Mouse (Mus musculus): ENCODE measurements around the gene 1500009L16Rik. TPM values are rescaled to one million over a fixed set of nuclear protein-coding genes. Genes with fewer than 3 reads are reported as not detected.

Gene 1500009L16Rik
- polyA plus RNA-seq, 1 experiment from 2014 or later = 39.8 TPM

DNA sequence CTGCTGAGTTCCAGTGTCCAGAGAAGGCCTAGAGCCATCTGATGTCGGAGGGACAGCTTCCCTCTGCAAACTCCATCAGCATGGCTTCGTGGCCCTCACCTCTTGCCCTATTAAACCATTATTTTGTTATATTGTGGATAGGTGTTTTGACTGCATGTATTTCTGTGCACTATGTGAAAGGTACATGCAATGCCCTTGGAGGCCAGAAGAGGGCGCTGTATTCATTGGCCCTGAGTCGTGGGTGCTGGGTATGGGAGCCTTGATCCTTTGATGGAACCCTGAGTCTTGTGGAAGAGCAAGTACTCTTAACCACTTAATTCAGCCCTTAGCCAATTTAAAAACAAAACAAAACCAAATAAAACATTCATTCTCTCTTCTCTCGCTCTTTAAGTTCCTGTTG is 62.3 kb downstream of the 1500009L16Rik start:
- H3K27me3 ChIP-seq (ENCODE audit: insufficient read depth, low read length) = no peaks in the 10 kb centered on the region
- H3K9ac ChIP-seq (replicated peaks; ENCODE audit: low read length) = no peak overlapping the region
- no peak for ATAC-seq (ENCODE audit: low FRiP score, low TSS enrichment)
- 0 out of 2 replicates have a peak, but pooled peaks cover under 1% of the 10 kb centered on the region for H3K9me3 ChIP-seq (ENCODE audit: low read length)
- WGBS = 37% methylated on average over 5 of the region's 5 CpGs
- H3K4me1 ChIP-seq (ENCODE audit: insufficient read depth, low read length) = 0 out of 2 replicates have a peak, but pooled peaks cover 7% of the 10 kb centered on the region
- no peaks in the 10 kb centered on the region for H3K36me3 ChIP-seq (ENCODE audit: insufficient read depth, low read length)
- H3K27ac ChIP-seq (ENCODE audit: low read length) = 0 out of 2 replicates have a peak overlapping the region, but pooled peaks have one; percentile 8
- no peak overlapping the region for H3K4me3 ChIP-seq (ENCODE audit: low read length)
- no peak overlapping the region for H3K4me2 ChIP-seq (replicated peaks; ENCODE audit: low read depth, low read length)

DNA sequence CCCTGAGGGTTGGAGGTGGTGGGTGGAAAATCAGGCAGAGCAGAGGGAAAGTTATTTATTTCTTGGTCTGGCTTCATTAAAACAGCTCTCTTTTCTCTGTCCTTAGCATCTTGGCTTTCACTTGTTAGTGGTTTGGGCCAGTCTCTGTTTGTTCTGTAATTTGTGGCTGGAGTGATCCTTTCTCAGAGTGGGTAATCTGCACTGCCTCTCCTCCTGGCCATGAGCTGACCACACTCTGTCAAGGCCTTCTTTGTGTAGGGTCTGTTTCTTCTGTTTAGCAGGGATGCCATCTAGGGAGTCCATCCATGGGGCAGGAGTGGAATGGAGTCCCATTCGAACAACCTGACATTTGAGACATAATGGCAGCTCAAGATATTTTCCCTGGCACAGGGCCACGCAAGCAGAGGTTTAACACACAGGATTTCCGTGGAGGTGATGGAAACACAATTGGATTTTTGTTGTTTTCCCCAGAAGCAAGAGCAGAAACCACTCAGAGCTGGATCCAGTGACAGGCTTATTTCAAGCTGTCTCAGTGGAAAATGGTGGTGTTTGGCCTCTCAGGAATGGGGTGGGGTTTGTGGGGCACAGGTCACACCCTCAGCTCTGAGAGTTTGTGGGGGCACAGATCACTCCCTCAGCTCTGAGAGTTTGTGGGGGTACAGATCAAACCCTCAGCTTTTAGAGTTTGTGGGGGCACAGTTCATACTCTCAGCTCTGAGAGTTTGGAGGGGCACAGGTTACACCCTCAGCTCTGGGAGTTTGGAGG is 63.1 kb downstream of the 1500009L16Rik start:
- H3K4me1 ChIP-seq (ENCODE audit: insufficient read depth, low read length) = 0 out of 2 replicates have a peak, but pooled peaks cover 7% of the 10 kb centered on the region

DNA sequence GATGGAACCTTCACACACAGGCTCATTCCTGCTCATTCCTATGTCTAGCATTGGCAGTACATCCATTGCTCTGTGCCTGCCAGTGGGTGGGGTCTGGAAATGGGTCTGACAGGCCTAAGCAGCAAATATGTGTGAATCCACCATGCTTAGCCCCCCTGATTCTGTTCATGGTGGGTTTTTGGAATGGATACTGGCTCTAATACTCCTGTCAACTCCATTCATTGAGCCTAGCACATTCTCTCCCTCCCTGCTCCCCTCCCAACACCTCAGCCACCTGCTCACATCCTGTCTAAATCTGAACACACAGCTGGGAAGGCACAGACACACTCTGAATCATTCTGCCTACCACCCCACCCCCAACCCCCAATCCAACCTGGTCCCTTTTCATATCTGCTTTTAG is 72.4 kb downstream of the 1500009L16Rik start:
- no peak overlapping the region for H3K27ac ChIP-seq (ENCODE audit: low read length)

More for the DNA sequence above, 63.1 kb downstream of the 1500009L16Rik start:
- H3K36me3 ChIP-seq (ENCODE audit: insufficient read depth, low read length) = no peaks in the 10 kb centered on the region
- H3K4me2 ChIP-seq (replicated peaks; ENCODE audit: low read depth, low read length) = no peak overlapping the region
- H3K27ac ChIP-seq (ENCODE audit: low read length) = 0 out of 2 replicates have a peak overlapping the region, but pooled peaks have one; percentile 8
- no peak overlapping the region for H3K4me3 ChIP-seq (ENCODE audit: low read length)
- WGBS = 34% methylated on average over 3 of the region's 3 CpGs
- H3K9me3 ChIP-seq (ENCODE audit: low read length) = no peaks in the 10 kb centered on the region
- no peaks in the 10 kb centered on the region for H3K27me3 ChIP-seq (ENCODE audit: insufficient read depth, low read length)
- ATAC-seq (ENCODE audit: low FRiP score, low TSS enrichment) = no peak
- H3K9ac ChIP-seq (replicated peaks; ENCODE audit: low read length) = no peak overlapping the region

DNA sequence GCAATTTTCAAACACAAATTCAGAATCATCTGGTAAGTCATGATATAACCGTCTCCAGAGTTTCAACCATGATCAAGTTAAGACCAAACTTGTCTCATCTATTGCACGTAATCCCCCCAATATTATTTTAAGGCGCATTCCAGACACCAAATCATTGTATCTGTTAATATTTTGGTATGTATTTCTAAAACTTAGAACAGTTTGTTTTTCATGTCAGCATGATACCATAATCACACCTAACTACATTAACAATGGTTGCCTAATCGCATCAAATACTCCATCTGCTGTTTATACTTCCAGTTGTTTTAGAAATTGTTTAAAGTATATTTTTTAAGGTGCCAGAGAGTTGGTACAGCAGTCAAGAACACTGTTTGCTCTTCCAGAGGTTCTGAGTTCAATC is 72.8 kb downstream of the 1500009L16Rik start:
- H3K27me3 ChIP-seq (ENCODE audit: insufficient read depth, low read length) = no peaks in the 10 kb centered on the region
- no peak overlapping the region for H3K4me3 ChIP-seq (ENCODE audit: low read length)
- WGBS = 95% methylated on average over 4 of the region's 4 CpGs
- H3K4me1 ChIP-seq (ENCODE audit: insufficient read depth, low read length) = no peaks in the 10 kb centered on the region
- no peak for ATAC-seq (ENCODE audit: low FRiP score, low TSS enrichment)
- no peak overlapping the region for H3K4me2 ChIP-seq (replicated peaks; ENCODE audit: low read depth, low read length)
- H3K9ac ChIP-seq (replicated peaks; ENCODE audit: low read length) = no peak overlapping the region
- no peaks in the 10 kb centered on the region for H3K36me3 ChIP-seq (ENCODE audit: insufficient read depth, low read length)
- no peaks in the 10 kb centered on the region for H3K9me3 ChIP-seq (ENCODE audit: low read length)
- no peak overlapping the region for H3K27ac ChIP-seq (ENCODE audit: low read length)

More for the DNA sequence above, 72.4 kb downstream of the 1500009L16Rik start:
- H3K9ac ChIP-seq (replicated peaks; ENCODE audit: low read length) = no peak overlapping the region
- no peaks in the 10 kb centered on the region for H3K27me3 ChIP-seq (ENCODE audit: insufficient read depth, low read length)
- no peaks in the 10 kb centered on the region for H3K4me1 ChIP-seq (ENCODE audit: insufficient read depth, low read length)
- no peak overlapping the region for H3K4me3 ChIP-seq (ENCODE audit: low read length)
- H3K4me2 ChIP-seq (replicated peaks; ENCODE audit: low read depth, low read length) = no peak overlapping the region
- no peaks in the 10 kb centered on the region for H3K9me3 ChIP-seq (ENCODE audit: low read length)
- no peak for ATAC-seq (ENCODE audit: low FRiP score, low TSS enrichment)
- no peaks in the 10 kb centered on the region for H3K36me3 ChIP-seq (ENCODE audit: insufficient read depth, low read length)

DNA sequence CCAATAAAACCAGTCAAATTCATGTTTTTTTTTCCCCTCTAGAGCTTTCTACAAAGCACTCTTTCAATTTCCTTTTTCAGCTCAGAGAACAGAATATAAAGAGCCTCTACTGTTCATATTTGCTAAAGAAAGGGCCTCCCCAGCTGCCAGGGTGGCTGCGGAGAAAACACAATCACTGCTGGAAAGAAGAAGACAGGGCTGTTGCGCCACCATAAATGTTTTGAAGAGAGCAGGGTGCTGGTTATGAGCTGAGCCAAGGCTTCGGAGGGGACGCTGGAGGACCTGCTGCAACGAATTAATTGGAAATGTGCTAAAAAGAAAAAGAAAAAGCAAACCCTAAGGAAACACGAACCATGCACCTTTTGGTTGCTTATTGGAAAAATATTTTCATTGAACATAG is 81.4 kb downstream of the 1500009L16Rik start:
- WGBS = 81% methylated on average over 6 of the region's 6 CpGs

DNA sequence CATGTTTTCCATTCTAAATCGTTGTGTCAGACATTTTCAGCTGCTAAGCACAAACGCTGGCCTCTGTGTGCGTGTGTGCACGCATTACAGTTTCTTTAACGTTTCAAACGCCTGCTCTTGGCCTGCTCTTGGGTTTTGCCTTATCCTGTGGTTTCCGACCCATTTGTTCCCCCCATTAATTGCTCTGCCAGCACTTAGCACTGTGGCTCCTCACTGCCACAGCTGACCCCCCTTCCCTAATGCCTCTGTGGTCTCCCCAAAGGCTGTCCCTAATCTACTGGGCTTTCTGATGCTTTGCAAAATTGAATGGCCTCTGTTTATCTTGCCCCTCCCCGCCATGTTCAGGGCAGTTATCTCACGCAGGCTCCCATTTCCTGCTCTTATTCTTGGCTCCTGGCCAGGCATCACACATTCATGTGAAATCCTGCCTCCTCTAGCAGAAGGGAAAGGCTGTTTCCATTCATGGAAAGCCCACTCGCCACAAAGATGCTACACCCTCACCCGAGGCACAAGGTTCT is 82.6 kb downstream of the 1500009L16Rik start:
- no peaks in the 10 kb centered on the region for H3K9me3 ChIP-seq (ENCODE audit: low read length)
- no peaks in the 10 kb centered on the region for H3K27me3 ChIP-seq (ENCODE audit: insufficient read depth, low read length)
- H3K27ac ChIP-seq (ENCODE audit: low read length) = peak overlapping the region; percentile 66
- H3K4me3 ChIP-seq (ENCODE audit: low read length) = no peak overlapping the region
- WGBS = 9% methylated on average over 11 of the region's 11 CpGs
- H3K36me3 ChIP-seq (ENCODE audit: insufficient read depth, low read length) = no peaks in the 10 kb centered on the region
- peaks cover 23% of the 10 kb centered on the region for H3K4me1 ChIP-seq (ENCODE audit: insufficient read depth, low read length)
- peak overlapping the region; percentile 24; the same call in 1 of the 2 replicates for H3K4me2 ChIP-seq (replicated peaks; ENCODE audit: low read depth, low read length)
- H3K9ac ChIP-seq (replicated peaks; ENCODE audit: low read length) = no peak overlapping the region
- peak; percentile 87 for ATAC-seq (ENCODE audit: low FRiP score, low TSS enrichment)

More for the DNA sequence above, 81.4 kb downstream of the 1500009L16Rik start:
- Histone ChIP-seq H3K9ac (replicated peaks; ENCODE audit: low read length) (no peak overlapping the region), H3K27ac (ENCODE audit: low read length) (no peak overlapping the region), H3K4me2 (replicated peaks; ENCODE audit: low read depth, low read length) (no peak overlapping the region), H3K4me1 (ENCODE audit: insufficient read depth, low read length) (peaks cover 23% of the 10 kb centered on the region), H3K36me3 (ENCODE audit: insufficient read depth, low read length) (no peaks in the 10 kb centered on the region), H3K4me3 (ENCODE audit: low read length) (no peak overlapping the region), H3K9me3 (ENCODE audit: low read length) (no peaks in the 10 kb centered on the region), H3K27me3 (ENCODE audit: insufficient read depth, low read length) (no peaks in the 10 kb centered on the region)
- no peak for ATAC-seq (ENCODE audit: low FRiP score, low TSS enrichment)

DNA sequence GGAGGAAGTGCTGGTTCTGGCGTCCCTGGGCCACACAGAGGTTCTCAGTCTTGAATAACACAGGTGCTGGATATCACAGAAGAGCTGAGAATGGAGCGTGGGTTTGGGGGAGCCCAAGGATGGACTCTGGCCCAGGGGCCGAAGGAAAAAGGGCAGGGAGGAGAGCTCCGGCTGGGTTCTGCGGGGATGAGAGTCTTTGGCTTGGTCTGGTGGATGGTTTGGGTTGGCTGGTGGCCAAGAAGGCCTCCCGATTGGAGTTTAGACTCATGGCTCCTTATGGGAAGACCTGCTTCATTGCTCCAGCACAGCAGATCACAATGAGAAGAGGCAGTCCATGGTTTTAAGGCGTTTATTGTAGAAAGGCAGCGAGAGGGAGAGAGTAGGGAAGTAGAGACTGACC is 84.6 kb downstream of the 1500009L16Rik start:
- no peak for ATAC-seq (ENCODE audit: low FRiP score, low TSS enrichment)
- 58% methylated on average over 8 of the region's 8 CpGs for WGBS

More for the DNA sequence above, 84.6 kb downstream of the 1500009L16Rik start:
- Histone ChIP-seq H3K36me3 (ENCODE audit: insufficient read depth, low read length) (no peaks in the 10 kb centered on the region), H3K4me2 (replicated peaks; ENCODE audit: low read depth, low read length) (no peak overlapping the region), H3K9me3 (ENCODE audit: low read length) (no peaks in the 10 kb centered on the region), H3K27ac (ENCODE audit: low read length) (no peak overlapping the region), H3K4me3 (ENCODE audit: low read length) (no peak overlapping the region), H3K27me3 (ENCODE audit: insufficient read depth, low read length) (no peaks in the 10 kb centered on the region), H3K9ac (replicated peaks; ENCODE audit: low read length) (no peak overlapping the region), H3K4me1 (ENCODE audit: insufficient read depth, low read length) (peaks cover 23% of the 10 kb centered on the region)

Other genes with a start within 250 kb of the 1500009L16Rik start
- gene Aldh1l2, start 188.7 kb upstream of the 1500009L16Rik start, polyA plus RNA-seq (2015; fragmentation: Nextera tagmentation; extraction: Ambion mirVana) = 0.80 and 0.81 TPM in 2 replicates
- 37.2 and 39.5 TPM in 2 replicates for gene Washc4, start 179.1 kb upstream of the 1500009L16Rik start, polyA plus RNA-seq (2015; fragmentation: Nextera tagmentation; extraction: Ambion mirVana)
- 48.2 and 49.0 TPM in 2 replicates for gene Appl2, start 74.1 kb upstream of the 1500009L16Rik start, polyA plus RNA-seq (2015; fragmentation: Nextera tagmentation; extraction: Ambion mirVana)

Measured in kidney, embryonic 16.5 days (tissue).